Mouse (Mus musculus) midbrain, postnatal 0 days (tissue): ENCODE data around the gene Rbm19. TPM values are rescaled to one million over a fixed set of nuclear protein-coding genes. Genes with fewer than 3 reads are reported as not detected.
"Not testable (repeated sequence)": the region's sequence is repeated elsewhere in the genome, so short reads cannot be mapped to it uniquely, and the experiment has no call there.

Experiments
- ATAC-seq: fragments of 200-750 bp; cut with Nextera tagmentation; 2 replicates; pipeline ENCODE4 v1.8.0; 2017; ENCODE audit warnings: moderate number of reproducible peaks, mild to moderate bottlenecking, moderate TSS enrichment, moderate library complexity; ENCODE audit not compliant: low FRiP score
- DNase-seq: peaks from one replicate; pipeline ENCODE4 v3.0.0-alpha.2; 2015; ENCODE audit warnings: low spot score
- H3K27ac ChIP-seq: fragments of 300-500 bp; sonication (generic); 2 replicates; pipeline ENCODE4 v1.5.1; 2014; ENCODE audit warnings: low read depth, mild to moderate bottlenecking, low read length, mixed read lengths
- H3K27me3 ChIP-seq: fragments of 300-500 bp; sonication (generic); 2 replicates; pipeline ENCODE4 v1.6.1; 2014; ENCODE audit warnings: low read length, control low read depth, mixed read lengths; ENCODE audit not compliant: insufficient read depth
- H3K36me3 ChIP-seq: fragments of 300-500 bp; sonication (generic); 2 replicates; pipeline ENCODE4 v1.6.1; 2014; ENCODE audit warnings: low read length, control low read depth, mixed read lengths; ENCODE audit not compliant: insufficient read depth
- H3K4me1 ChIP-seq: fragments of 300-500 bp; sonication (generic); 2 replicates; pipeline ENCODE4 v1.6.1; 2014; ENCODE audit warnings: mild to moderate bottlenecking, control low read depth, antibody characterized with exemption, low read length, mixed read lengths; ENCODE audit not compliant: insufficient read depth
- H3K4me2 ChIP-seq: fragments of 300-500 bp; sonication (generic); 2 replicates; pipeline ENCODE4 v1.6.1; 2014; ENCODE audit warnings: low read depth, mild to moderate bottlenecking, low read length, mixed read lengths; ENCODE audit not compliant: poor library complexity, severe bottlenecking
- H3K4me3 ChIP-seq: fragments of 300-500 bp; sonication (generic); 2 replicates; pipeline ENCODE4 v1.5.1; 2014; ENCODE audit warnings: low read depth, mild to moderate bottlenecking, low read length, moderate library complexity
- H3K9ac ChIP-seq: fragments of 300-500 bp; sonication (generic); replicated peaks from 2 replicates; pipeline ENCODE4 v1.6.1; 2014; ENCODE audit warnings: mild to moderate bottlenecking, low read length, moderate library complexity, mixed read lengths; ENCODE audit not compliant: poor library complexity, severe bottlenecking
- H3K9me3 ChIP-seq: fragments of 300-500 bp; sonication (generic); 2 replicates; pipeline ENCODE4 v1.6.1; 2016; ENCODE audit warnings: low read length, control low read depth
- CTCF ChIP-seq: IDR thresholded peaks from 2 replicates; pipeline ENCODE4 v1.5.1; 2016; ENCODE audit warnings: antibody characterized with exemption, mild to moderate bottlenecking
- WGBS: fragments of 180-500 bp; shearing (Covaris S2); extraction: QIAGEN DNeasy Blood & Tissue Kit; methylation state at CpG from one replicate; pipeline ENCODE4 v1.1.7; 2014; 5-methylcytosine and 5-hydroxymethylcytosine counted together
- polyA plus RNA-seq: library from polyadenylated mRNA; unstranded; fragments of >200 nt; fragmentation: Nextera tagmentation; extraction: Ambion mirVana; gene quantifications from 2 replicates; pipeline ENCODE4 v1.2.1, GENCODE M21; 2015
- total RNA-seq: library from RNA; depleted of rRNA; stranded (reverse); fragments of >200 nt; gene quantifications from 2 replicates; pipeline ENCODE4 v1.2.3, GENCODE M21; 2014

Rbm19 gene
- total and polyA plus RNA-seq, 2 experiments from 2014 or later: 17.5 to 34.7 TPM

DNA sequence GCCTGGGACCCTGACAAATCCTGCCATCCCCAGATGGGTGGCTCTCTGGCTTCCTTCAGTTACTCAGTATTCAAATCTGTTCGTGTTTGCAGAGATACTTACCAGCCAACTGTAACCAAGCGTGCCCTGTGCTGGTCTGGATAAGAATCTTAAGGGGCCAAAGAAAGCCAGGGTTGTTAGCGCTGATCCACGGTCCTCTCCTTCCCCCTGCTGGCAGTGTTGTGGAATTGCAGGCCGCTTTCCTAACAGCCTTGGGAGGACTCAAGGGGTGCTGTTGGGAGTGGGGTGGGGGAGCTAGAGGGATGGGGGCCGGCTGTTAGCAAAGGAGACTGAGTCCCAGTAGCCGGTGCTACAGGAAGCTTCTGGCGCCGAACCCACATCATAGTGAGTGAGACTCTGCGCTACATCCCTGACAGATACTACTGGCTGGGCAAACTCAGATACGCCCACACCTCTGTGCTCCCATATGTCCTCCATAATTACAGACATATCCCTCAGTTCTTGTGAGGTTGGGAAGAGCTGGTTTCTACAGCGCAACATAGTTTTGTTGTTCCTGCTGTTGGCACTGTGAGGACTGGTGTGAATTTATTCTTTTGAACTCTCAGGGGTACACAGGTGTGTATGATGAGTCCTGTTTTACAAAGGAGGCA lies 9.7 kb upstream of the Rbm19 start:
- no peak overlapping the region for H3K27ac ChIP-seq
- 28% methylated on average over 12 of the region's 12 CpGs for WGBS
- no peak for ATAC-seq
- DNase-seq: peak; percentile 47
- H3K36me3 ChIP-seq: no peaks in the 10 kb centered on the region
- no peak overlapping the region for H3K9ac ChIP-seq
- H3K4me2 ChIP-seq: no peak overlapping the region
- peaks cover 11% of the 10 kb centered on the region for H3K27me3 ChIP-seq
- no peaks in the 10 kb centered on the region for H3K9me3 ChIP-seq
- peak; percentile 83 for TF ChIP-seq CTCF
- no peaks in the 10 kb centered on the region for H3K4me1 ChIP-seq
- H3K4me3 ChIP-seq: no peak overlapping the region

- H3K27me3 ChIP-seq: 0 out of 2 replicates have a peak, but pooled peaks cover 2% of the 10 kb centered on the region
- H3K36me3 ChIP-seq: peaks cover 8% of the 10 kb centered on the region
- no peaks in the 10 kb centered on the region for H3K9me3 ChIP-seq
- no peak overlapping the region for H3K4me3 ChIP-seq
- no peak overlapping the region for H3K9ac ChIP-seq
- DNase-seq (no peak), ATAC-seq (no peak)
- no peak overlapping the region for H3K4me2 ChIP-seq
- WGBS: 88% methylated on average over 12 of the region's 12 CpGs
- TF ChIP-seq CTCF: no peak
- H3K27ac ChIP-seq: no peak overlapping the region
- H3K4me1 ChIP-seq: peaks cover 3% of the 10 kb centered on the region; the same call in 1 of the 2 replicates
Observed at GRCm38 (mm10) chr5:120114361-120114760, 1.9 kb upstream of the Rbm19 start.

DNA sequence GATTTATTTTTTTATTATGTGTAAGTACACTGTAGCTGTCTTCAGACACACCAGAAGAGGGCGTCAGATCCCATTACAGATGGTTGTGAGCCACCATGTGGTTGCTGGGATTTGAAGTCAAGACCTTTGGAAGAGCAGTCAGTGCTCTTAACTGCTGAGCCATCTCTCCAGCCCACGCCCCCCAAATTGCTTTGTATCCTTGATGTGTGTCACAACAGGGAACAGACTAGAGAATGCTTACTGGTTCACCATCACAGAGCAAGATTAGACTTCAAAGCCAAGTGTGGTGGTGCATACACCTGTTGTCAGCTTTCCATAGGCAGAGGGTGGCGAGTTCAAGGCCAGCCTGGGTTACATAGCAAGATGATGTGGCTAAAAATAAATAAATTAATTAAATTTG lies 896 bp downstream of the Rbm19 start:
- H3K9me3 ChIP-seq, DNase-seq, H3K27ac ChIP-seq, H3K4me1 ChIP-seq, H3K9ac ChIP-seq, ATAC-seq, H3K27me3 ChIP-seq: not testable (repeated sequence)
- Histone ChIP-seq H3K4me3 (peak overlapping the region; percentile 77), H3K36me3 (peaks cover 33% of the 10 kb centered on the region), H3K4me2 (peak overlapping the region; percentile 93)
- 54% methylated on average over 3 of the region's 3 CpGs for WGBS
- TF ChIP-seq CTCF: peak; percentile 41

GRCm38 (mm10) chr5:120124881-120125690 lies 8.8 kb downstream of the Rbm19 start:
- H3K4me1 ChIP-seq: no peaks in the 10 kb centered on the region
- no peaks in the 10 kb centered on the region for H3K9me3 ChIP-seq
- no peaks in the 10 kb centered on the region for H3K27me3 ChIP-seq
- H3K4me3 ChIP-seq: no peak overlapping the region
- ATAC-seq (no peak), DNase-seq (no peak)
- H3K4me2 ChIP-seq: no peak overlapping the region
- no peak overlapping the region for H3K27ac ChIP-seq
- no peak for TF ChIP-seq CTCF
- WGBS: 93% methylated on average over 16 of the region's 16 CpGs
- peaks cover 79% of the 10 kb centered on the region for H3K36me3 ChIP-seq
- H3K9ac ChIP-seq: no peak overlapping the region

DNA sequence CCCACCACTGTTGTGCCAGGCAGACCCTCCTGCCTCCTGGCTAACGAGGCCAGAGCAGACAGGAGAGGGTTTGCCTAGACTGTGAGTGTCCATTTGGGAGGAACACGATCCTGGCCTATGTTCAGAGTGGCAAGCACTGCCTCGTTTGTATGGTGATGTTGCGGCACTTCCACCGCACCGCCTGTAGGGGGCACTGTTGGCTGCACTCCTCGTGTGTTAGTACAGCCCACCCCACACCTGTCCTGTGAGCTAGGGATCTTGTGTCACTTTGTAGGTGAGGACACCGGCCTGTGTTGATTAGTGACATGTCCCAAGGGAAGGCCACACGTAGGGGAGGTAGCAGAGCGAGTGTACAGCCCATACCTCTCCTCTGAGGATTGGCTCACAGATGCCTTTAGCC lies 11.4 kb downstream of the Rbm19 start:
- no peaks in the 10 kb centered on the region for H3K4me1 ChIP-seq
- no peak overlapping the region for H3K27ac ChIP-seq
- H3K9ac ChIP-seq: no peak overlapping the region
- DNase-seq: no peak
- ATAC-seq: no peak
- peaks cover 76% of the 10 kb centered on the region for H3K36me3 ChIP-seq
- peak; percentile 75 for TF ChIP-seq CTCF
- no peaks in the 10 kb centered on the region for H3K27me3 ChIP-seq
- 57% methylated on average over 10 of the region's 10 CpGs for WGBS
- no peak overlapping the region for H3K4me3 ChIP-seq
- H3K9me3 ChIP-seq: no peaks in the 10 kb centered on the region
- H3K4me2 ChIP-seq: no peak overlapping the region

DNA sequence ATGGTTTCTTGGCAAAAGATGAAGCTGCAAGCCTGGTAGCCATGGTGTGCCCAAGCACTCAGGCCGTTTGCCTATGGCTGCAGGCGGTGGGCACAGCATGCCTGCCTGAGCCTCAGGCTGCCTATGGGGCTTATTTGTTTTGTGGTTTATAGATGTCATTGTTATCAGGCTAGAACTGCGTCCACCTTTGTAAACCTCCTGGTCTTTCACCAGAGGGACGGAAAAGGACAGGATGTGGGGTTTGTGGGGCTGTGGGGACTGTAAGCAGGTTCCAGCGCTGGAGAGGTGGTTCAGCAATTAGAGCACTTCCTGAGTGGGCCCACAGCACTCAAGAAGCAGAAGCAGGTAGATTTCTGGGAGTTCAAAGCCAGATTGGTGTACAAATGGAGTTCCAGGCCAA lies 12.2 kb downstream of the Rbm19 start:
- Histone ChIP-seq H3K27ac (no peak overlapping the region), H3K27me3 (no peaks in the 10 kb centered on the region), H3K9ac (no peak overlapping the region), H3K4me1 (no peaks in the 10 kb centered on the region), H3K36me3 (peaks cover 74% of the 10 kb centered on the region), H3K4me3 (no peak overlapping the region), H3K9me3 (no peaks in the 10 kb centered on the region), H3K4me2 (no peak overlapping the region)
- no peak for ATAC-seq
- TF ChIP-seq CTCF: no peak
- WGBS: 85% methylated on average over 5 of the region's 5 CpGs
- no peak for DNase-seq
